Mouse (Mus musculus): ENCODE data around the gene Ints11. TPM values are rescaled to one million over a fixed set of nuclear protein-coding genes. Genes with fewer than 3 reads are reported as not detected.
A peak's percentile ranks its signal among the peaks of the same experiment; 100 is the strongest.

Gene Ints11
- polyA plus RNA-seq, 1 experiment: not detected

GRCm38 (mm10) chr4:155833836-155834235 is 35.5 kb upstream of the Ints11 start:
- 17% methylated on average over 2 of the region's 2 CpGs for WGBS
- TF ChIP-seq POLR2A (IDR thresholded peaks at IDR 0.05; ENCODE audit: insufficient read depth, low read depth, low read length): no peak
- 0 out of 2 replicates have a peak, but pooled peaks have one; percentile 8 for TF ChIP-seq CTCF (IDR thresholded peaks at IDR 0.05; ENCODE audit: insufficient read depth, low read depth, low read length)
- H3K4me1 ChIP-seq (ENCODE audit: control insufficient read depth, insufficient read depth, low read length): peaks cover 24% of the 10 kb centered on the region
- H3K27ac ChIP-seq (ENCODE audit: insufficient read depth, low read depth, low read length): peak overlapping the region; percentile 29
- H3K4me3 ChIP-seq (ENCODE audit: insufficient read depth, low read depth, low read length): no peak overlapping the region

DNA sequence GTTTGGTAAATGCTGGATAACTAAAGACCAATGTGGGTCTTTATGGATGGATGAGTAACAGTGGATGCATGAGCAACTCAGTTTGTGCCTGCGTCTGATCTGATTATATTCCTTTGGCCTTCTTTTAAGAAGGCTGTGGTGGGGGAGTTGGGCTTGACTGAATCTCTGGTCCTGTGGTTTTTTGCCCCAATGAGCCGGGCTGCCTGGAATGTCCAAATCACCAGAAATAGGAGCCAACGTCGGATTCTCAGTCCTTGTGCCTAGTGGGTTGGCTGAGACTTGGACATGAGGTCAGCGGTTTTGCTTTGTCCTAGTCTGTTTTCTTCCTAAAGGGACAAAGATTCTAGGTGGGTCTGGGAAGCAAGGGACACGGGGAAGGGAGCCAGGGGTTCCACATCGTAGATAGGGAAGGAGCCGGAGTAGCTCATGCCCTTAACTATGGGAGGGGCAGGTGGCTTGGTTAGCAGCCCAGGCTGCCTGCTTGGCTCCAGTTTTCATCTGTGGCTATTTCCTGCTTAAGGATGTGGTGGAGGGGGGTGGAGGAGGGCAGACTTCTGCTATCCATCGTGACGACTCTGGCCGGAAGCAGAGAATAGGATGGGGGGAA is 31.8 kb upstream of the Ints11 start:
- H3K27ac ChIP-seq (ENCODE audit: insufficient read depth, low read depth, low read length): no peak overlapping the region
- peaks cover 44% of the 10 kb centered on the region for H3K4me1 ChIP-seq (ENCODE audit: control insufficient read depth, insufficient read depth, low read length)
- no peak for TF ChIP-seq POLR2A (IDR thresholded peaks at IDR 0.05; ENCODE audit: insufficient read depth, low read depth, low read length)
- no peak for TF ChIP-seq CTCF (IDR thresholded peaks at IDR 0.05; ENCODE audit: insufficient read depth, low read depth, low read length)
- 52% methylated on average over 11 of the region's 11 CpGs for WGBS
- H3K4me3 ChIP-seq (ENCODE audit: insufficient read depth, low read depth, low read length): no peak overlapping the region

DNA sequence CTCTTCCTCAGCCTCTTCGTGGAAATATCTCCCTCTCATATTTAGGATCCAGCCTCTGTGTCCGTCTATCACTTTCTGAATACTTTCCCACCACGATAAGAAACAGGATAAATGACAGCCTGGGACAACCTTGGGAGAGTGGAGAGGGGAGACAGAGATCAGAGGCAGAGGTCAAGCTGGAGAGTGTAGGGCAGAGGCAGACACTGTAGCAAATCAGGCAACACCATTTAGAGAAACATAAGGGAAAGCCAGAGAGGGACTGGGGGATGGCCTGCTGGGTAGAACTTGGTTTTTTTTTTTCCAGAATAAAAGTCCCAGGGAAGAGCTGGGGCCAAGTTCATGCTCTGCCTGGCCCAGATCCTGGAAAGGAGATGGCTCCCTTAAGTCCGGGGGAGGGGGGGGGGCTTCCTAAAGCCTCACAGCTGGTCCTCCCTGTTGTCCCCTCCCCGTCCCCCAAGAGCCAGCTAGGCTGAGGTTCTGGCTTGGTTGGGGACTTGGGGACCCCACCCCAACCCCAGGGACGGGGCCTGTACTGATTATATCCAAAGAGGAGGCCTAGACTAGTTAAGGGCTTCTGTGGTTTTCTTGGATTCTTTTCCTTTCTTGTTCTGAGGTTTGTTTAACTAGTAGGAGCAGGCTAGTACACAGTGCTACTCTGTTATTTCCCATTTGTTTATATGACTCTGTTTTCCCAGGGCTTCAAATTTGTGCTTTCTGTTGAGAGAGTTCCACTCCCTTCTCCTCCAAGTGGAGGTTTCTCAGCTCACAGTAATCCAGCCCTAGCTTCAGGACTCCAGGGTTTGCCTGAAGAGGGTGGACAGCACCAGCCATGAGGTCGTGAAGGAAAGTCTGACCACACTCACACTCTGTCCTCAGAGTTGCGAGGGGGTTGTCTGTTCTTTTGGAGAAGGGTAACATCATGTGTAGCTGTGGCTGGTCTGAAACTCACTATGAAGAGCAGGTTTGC is 30.9 kb upstream of the Ints11 start:
- Histone ChIP-seq H3K27ac (ENCODE audit: insufficient read depth, low read depth, low read length) (peak overlapping the region; percentile 41; the same call in 1 of the 2 replicates), H3K4me1 (ENCODE audit: control insufficient read depth, insufficient read depth, low read length) (peaks cover 38% of the 10 kb centered on the region), H3K4me3 (ENCODE audit: insufficient read depth, low read depth, low read length) (no peak overlapping the region)
- TF ChIP-seq POLR2A (IDR thresholded peaks at IDR 0.05; ENCODE audit: insufficient read depth, low read depth, low read length): no peak
- no peak for TF ChIP-seq CTCF (IDR thresholded peaks at IDR 0.05; ENCODE audit: insufficient read depth, low read depth, low read length)
- 58% methylated on average over 8 of the region's 8 CpGs for WGBS

GRCm38 (mm10) chr4:155839483-155839910 is 29.8 kb upstream of the Ints11 start, which contains the start of gene Mxra8:
TSS of gene Mxra8 (plus strand) at chr4:155839680.
- Histone ChIP-seq H3K4me3 (ENCODE audit: insufficient read depth, low read depth, low read length) (peak within 1 kb of the TSS; percentile 7; the same call in 1 of the 2 replicates), H3K4me1 (ENCODE audit: control insufficient read depth, insufficient read depth, low read length) (peaks cover 33% of the 10 kb centered on the region), H3K27ac (ENCODE audit: insufficient read depth, low read depth, low read length) (peak within 1 kb of the TSS; percentile 41; the same call in 1 of the 2 replicates)
- WGBS: 21% methylated on average over 16 of the region's 16 CpGs
- TF ChIP-seq POLR2A (IDR thresholded peaks at IDR 0.05; ENCODE audit: insufficient read depth, low read depth, low read length) (no peak), CTCF (IDR thresholded peaks at IDR 0.05; ENCODE audit: insufficient read depth, low read depth, low read length) (no peak)

GRCm38 (mm10) chr4:155840076-155841002 is 29.0 kb upstream of the Ints11 start:
- Histone ChIP-seq H3K27ac (ENCODE audit: insufficient read depth, low read depth, low read length) (no peak overlapping the region), H3K4me1 (ENCODE audit: control insufficient read depth, insufficient read depth, low read length) (peaks cover 33% of the 10 kb centered on the region), H3K4me3 (ENCODE audit: insufficient read depth, low read depth, low read length) (peak overlapping the region; percentile 31)
- 37% methylated on average over 8 of the region's 8 CpGs for WGBS
- TF ChIP-seq CTCF (IDR thresholded peaks at IDR 0.05; ENCODE audit: insufficient read depth, low read depth, low read length): no peak
- TF ChIP-seq POLR2A (IDR thresholded peaks at IDR 0.05; ENCODE audit: insufficient read depth, low read depth, low read length): no peak

- TF ChIP-seq POLR2A (IDR thresholded peaks at IDR 0.05; ENCODE audit: insufficient read depth, low read depth, low read length): no peak
- TF ChIP-seq CTCF (IDR thresholded peaks at IDR 0.05; ENCODE audit: insufficient read depth, low read depth, low read length): no peak
- 3% methylated on average over 32 of the region's 32 CpGs for WGBS
- H3K4me1 ChIP-seq (ENCODE audit: control insufficient read depth, insufficient read depth, low read length): peaks cover 33% of the 10 kb centered on the region
- peak overlapping the region; percentile 31 for H3K4me3 ChIP-seq (ENCODE audit: insufficient read depth, low read depth, low read length)
- no peak overlapping the region for H3K27ac ChIP-seq (ENCODE audit: insufficient read depth, low read depth, low read length)
These were observed 28.3 kb upstream of the Ints11 start for GRCm38 (mm10) chr4:155841003-155841454.

GRCm38 (mm10) chr4:155841651-155842270 is 27.6 kb upstream of the Ints11 start:
- no peak overlapping the region for H3K4me3 ChIP-seq (ENCODE audit: insufficient read depth, low read depth, low read length)
- H3K4me1 ChIP-seq (ENCODE audit: control insufficient read depth, insufficient read depth, low read length): peaks cover 39% of the 10 kb centered on the region
- WGBS: 55% methylated on average over 38 of the region's 38 CpGs
- H3K27ac ChIP-seq (ENCODE audit: insufficient read depth, low read depth, low read length): no peak overlapping the region
- TF ChIP-seq POLR2A (IDR thresholded peaks at IDR 0.05; ENCODE audit: insufficient read depth, low read depth, low read length) (no peak), CTCF (IDR thresholded peaks at IDR 0.05; ENCODE audit: insufficient read depth, low read depth, low read length) (no peak)

DNA sequence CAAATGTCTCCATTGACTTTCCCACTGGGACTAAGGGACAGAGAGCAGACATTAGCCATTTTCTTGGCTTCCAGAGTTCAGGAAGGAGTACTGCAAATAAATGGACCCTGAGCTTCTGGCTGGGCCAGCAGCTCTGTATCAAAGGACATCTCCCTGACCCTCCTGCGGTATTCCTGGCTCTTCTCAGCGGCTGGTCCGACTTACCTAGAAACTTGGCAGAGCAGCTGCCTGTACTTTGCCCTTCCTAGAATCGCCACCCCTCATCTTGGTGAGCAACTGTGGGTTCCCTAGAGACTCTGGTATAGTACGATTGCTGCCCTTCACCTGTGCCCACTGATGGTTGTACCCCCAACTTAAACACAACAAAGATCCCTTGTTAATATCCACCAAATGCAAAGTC is 26.1 kb upstream of the Ints11 start:
- 89% methylated on average over 5 of the region's 5 CpGs for WGBS
- H3K27ac ChIP-seq (ENCODE audit: insufficient read depth, low read depth, low read length): no peak overlapping the region
- TF ChIP-seq POLR2A (IDR thresholded peaks at IDR 0.05; ENCODE audit: insufficient read depth, low read depth, low read length) (no peak), CTCF (IDR thresholded peaks at IDR 0.05; ENCODE audit: insufficient read depth, low read depth, low read length) (no peak)
- no peak overlapping the region for H3K4me3 ChIP-seq (ENCODE audit: insufficient read depth, low read depth, low read length)
- H3K4me1 ChIP-seq (ENCODE audit: control insufficient read depth, insufficient read depth, low read length): peaks cover 39% of the 10 kb centered on the region

All from olfactory bulb, adult 2 months (tissue).